Mouse (Mus musculus) urinary bladder, postnatal 25 days (tissue): ENCODE data around the gene Myt1l.
A peak's percentile ranks its signal among the peaks of the same experiment; 100 is the strongest.

Experiments
- DNase-seq: peaks from one replicate; pipeline ENCODE4 v3.0.0; 2022; ENCODE audit warnings: low spot score

Gene Myt1l

DNA sequence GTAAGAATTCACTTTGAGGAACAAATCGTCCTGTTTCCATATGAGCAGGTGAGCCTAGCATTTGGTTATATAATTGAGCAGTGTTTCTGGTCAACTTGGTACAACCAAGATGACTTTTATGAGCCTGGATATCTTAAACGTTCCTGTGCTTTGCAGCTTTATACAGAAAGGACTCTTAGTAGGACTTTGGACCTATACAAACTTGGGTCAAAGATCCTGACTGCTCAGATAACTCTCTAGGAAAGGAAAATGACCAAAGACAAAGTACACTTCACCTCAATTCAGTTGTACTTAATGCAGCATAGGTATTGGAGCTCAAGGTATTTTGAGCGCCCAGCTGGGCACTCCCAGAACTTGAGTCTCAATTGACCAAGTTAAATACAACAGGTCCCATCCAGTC, 388.0 kb downstream of the Myt1l start:
- no peak for DNase-seq

DNA sequence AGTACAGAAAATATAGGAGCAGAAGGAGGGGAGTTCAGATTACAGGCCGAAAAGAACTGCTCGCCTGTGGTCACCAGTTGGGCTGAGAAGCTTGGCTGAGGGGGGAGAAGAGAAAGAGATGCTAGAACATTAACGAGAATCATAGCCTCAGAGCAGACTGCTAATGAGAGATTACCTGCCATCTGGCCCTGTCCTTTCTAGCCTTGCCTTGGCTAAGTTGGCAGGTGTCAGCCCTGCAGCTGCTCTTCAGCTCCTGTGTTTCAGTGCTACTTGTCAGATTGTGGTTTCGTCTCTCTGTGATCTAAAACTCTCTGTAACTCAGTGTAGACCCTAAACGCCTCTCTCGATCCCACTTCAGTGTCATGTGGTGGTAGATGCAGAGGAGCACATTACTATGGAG, 388.6 kb downstream of the Myt1l start:
- no peak for DNase-seq

DNA sequence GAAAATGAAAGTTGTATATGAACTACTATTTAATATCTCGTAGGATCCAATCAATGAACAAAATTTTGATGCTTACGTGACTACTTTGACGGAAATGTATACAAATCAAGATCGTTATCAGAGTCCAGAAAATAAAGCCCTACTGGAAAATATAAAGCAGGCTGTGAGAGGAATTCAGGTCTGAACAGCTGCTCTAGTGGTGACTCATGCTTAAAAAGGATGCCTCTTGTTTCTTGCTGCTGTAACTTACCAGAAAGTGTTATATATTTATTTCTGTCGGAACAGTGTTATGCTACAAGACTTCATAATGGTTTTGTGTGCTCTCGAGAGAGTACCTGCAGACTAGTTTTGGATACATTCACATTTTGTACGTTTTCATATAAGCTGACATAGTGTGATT, 392.1 kb downstream of the Myt1l start:
- no peak for DNase-seq

DNA sequence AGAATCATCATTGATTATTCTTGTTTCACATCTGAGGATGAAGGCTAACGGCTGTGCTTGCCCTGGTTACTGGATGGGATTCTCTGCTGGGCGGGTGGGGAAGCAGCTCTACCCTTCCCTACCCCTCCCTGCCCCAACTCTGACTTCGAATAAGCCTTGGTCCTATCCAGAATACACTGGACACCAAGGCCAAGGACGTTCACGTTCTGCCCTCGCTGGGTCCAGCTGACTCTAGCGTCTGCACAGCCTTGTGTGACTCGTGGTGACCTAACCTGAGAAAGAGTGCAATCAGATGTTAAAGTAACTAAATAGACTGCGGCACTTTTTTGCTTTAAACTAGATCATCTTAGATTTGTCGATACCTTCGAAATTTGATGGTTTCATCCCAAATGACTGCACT, 393.3 kb downstream of the Myt1l start:
- no peak for DNase-seq

DNA sequence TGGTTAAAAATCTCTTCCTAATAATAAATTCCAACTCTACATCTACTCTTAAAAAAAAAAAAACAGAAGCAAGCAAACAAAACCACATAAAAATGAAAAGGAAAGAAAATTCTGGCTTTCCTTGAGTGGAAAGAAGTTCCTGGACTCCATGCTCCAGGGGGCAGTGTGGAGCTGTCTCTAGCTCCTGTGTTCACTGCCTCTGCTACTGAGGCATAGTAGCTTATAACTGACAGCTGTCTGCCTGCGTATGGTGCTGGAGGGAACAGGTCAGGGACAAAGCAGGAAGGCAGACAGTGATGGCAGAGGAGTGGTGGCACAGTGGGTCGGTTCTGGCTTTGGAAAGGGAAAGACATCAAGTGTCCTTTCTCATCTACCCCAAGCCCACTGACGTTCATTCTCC, 398.7 kb downstream of the Myt1l start:
- peak; percentile 40 for DNase-seq

DNA sequence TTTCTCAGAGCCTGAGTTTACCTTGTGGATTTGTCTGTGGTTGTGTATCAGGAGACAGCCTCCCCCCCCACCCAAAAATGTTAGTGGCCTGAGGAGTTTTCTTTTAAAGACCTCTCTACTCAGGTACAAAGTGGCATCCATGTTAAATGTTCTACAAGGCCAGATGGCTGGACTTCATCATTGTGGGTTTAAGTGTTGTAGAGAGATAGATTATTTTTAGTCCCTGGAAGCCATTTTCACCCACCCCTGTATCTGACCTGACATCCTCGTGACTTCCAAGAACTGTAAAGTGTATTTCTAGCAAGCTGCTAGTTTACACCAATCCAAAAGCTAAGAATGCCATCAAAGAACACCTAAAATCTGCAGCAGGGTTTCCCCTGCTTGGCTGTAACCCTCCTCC, 402.4 kb downstream of the Myt1l start:
- DNase-seq, result no peak

DNA sequence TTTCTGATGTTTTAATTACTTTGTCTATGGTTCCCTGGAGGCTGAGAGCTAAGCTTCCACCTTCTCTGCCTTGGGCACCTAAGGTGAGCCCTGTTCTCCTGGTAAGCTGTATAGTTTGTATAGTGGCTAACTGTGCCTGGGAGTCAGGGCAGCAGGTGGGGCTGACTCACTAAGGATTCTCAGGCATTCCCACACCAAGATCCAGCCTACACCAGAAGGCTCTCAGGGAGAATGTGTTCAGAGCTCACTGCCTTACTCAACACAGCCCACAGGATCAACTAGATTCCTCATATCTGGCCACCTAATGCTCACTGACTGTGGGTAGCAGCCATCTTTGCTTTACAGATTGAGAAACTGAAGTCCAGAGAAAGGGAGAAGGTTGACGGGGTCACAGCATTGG, 404.8 kb downstream of the Myt1l start:
- DNase-seq, result no peak

DNA sequence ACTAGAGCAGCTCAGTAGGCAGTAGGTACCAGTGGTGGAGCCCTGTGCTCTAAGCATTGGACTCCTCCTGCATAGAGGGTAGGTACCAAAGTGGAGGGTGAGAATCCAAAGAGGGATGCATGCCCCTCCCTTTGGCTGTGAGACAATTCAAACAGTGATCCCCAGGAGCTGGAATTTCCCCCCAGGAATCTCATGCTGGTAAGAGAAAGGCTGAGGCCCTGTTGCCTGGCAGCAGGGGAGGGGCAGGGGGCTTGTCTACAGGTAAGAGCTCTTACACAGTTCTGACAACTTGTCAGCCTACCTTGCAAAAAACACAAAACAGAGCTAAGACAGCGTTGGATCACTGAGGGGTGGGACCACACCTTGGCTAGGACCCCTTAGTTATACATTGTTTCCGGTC, 405.3 kb downstream of the Myt1l start:
- DNase-seq, result no peak

DNA sequence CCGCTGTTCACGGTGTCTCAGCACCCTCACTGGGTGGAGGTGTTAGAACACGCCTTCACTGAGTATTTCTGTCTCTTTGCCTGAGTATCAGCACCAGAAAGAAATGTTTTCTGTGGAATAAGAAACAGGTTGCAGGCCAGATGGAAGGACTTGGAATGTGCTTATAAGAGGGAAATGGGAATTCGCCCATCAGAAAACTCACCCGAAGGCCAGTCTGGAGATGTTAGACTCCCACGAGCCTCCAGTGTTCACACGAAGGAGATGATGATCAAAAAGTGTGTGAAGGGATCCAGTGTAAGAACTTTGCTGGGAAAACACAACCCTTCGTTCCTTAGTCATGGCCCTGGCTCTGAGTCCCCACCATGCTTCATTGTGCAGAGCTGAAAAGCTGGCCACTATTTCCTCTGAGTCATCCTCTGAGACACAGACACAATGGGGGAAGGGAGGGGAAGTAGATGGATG, 406.0 kb downstream of the Myt1l start:
- no peak for DNase-seq

DNA sequence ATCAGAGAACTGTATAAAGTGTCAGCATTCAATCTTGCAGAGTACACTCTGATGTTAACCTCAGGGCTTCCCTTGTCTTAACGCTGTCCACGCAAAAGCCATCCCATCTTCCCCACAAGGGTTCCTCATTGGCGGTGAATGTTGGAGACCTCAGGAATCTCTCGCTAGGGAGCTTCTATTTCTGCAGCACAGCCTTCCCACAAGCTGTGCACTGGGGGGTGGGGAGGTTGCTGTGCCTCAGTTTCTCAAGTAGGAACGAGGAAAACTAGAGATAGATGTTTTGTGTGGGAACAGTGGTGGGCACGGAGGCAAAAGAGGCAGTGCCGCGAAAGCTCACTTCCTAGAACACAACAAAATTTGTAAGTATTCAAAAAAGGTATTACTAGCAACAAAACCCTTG, 409.1 kb downstream of the Myt1l start, which contains the start of gene Pxdn:
Gene Pxdn, plus strand, starts transcription at position 301 of the 400 bp plus-strand sequence.
- DNase-seq, result no peak

DNA sequence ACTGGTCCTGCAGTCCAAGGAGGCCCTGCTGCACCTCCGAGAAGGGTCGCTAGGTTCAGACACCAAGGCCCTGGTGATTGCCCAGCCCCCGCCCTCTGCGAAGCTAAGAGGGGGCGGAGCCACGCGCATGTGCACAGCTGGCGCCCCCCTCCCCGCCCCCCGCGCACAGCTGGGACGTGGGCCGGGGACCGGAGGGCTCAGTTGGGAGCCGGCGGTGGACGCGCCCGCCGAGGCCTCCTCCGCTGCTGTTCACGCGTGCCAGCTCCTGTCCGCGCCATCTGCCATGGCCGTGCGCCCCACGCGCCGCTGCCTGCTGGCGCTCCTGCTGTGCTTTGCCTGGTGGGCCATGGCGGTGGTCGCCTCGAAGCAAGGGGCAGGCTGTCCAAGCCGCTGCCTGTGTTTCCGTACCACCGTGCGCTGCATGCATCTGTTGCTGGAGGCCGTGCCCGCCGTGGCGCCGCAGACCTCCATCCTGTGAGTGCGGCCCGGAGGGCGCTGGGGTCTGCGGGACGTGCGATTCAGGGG, 409.7 kb downstream of the Myt1l start:
- peak; percentile 38 for DNase-seq

DNA sequence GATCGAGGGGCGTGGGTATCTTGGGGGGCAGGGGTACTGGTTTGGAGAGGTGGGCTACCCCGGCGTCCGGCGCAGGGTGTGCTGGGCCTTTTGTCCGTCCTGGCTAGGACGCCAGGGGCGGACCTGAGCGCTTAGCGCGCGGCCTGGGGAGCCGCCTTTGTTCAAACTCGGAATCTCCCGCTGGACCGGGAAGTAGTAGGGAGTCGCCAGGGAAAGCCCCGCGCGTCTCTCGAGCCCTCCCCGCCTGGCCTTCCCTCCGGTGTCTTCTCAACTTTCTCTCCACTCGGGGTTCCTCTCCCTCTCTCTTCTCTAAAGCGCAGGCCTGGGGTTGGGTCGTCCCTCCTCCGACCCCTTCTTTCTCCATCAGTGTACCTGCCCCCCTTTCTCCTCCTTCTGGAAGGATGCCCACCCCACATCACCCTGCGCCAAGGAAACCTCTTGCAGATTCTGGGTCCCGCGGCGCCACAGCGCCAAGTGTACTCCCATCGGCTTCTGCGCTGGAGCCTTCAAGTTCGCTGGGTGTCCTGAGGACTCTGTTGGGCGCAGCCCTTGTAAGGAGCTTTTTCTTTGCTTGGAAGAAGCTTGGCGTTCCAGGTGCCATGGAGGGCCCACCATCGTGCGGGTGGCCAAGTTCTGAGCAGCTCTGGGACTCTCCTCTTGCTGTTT, 410.3 kb downstream of the Myt1l start:
- peak; percentile 38 for DNase-seq

DNA sequence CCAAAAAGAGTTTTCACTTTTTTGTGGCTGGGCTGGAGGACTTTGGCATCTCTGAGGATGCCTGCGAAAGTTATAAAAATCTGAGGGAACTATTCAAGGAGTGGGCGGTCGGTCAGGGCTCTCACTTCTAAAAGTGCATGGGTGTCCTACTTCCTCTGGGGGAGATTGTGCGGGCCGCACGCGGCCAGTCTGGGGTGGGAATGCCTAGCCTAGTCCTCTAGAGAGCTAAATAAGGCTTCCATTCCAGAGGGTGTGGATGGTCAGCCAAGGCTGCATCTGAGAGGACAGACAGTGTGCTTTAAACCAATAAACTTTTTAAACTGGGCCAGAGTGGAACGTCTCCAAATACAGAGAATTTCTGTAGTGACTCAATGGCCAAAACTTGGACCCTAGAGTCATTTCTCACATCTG, 411.1 kb downstream of the Myt1l start:
- peak; percentile 9 for DNase-seq

DNA sequence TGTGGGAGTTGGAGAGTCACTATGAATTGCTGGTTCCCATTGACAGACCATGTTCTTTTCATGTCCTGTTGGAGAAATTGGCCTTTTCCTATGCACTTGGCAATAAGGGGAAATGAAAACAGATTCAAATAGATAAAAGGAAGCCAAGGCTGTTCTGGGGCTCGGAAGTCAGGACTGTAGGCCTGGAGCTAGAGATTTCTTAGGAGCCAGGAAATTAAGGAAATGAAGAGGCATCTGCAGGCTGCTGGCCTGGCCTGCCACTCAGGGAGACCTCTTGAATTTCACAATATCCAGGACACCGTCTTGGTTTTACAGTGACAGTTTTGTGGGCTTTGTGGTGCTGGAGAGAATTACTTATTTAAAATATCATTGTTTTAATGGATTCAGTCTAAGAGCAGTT, 414.3 kb downstream of the Myt1l start:
- no peak for DNase-seq

DNA sequence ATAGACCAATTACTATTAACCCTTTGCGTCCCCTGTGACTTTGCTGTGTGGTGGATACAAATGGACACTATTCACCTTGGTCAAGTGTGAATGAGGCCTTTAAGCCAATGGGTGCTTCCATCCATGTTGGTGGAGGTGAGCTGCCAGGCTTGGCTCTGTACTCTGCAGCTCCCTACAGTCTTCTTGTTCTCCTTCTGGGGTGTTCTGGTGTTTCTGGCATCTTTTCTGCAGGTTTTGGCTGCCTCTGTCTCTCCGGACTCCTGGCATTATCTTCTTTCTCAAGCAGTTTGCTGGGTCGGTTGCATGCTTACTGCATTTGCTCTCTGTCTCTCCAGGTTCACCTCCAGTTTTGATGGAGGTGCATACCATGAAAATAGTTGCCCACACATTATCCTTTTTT, 416.5 kb downstream of the Myt1l start:
- no peak for DNase-seq

DNA sequence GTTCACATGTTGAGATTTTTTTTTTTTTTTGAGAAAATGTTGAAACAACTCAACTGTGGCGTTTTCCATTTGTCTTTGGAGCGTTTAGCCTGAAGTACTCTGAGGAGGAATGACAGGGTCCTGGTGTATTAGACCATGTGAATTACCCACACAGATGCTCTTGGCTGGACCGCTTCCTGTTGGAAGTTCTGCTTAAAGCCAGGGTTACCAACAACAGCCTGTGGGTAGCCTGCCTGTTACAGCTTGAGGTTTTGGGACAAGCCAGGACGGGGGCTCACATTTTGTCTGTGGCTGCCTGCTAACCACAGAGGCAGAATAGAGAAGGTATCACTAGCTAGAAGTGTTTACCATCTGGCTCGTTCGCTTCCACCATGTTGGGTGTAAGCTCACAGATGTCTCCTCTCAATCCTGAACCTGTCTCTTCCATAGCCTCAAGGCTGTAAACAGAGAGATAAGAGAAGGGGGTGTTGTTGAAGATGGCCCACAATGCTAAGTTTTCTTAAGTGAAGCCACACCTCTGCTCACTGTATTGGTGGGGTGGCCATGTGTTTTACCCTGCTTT, 417.1 kb downstream of the Myt1l start:
- DNase-seq, result no peak

DNA sequence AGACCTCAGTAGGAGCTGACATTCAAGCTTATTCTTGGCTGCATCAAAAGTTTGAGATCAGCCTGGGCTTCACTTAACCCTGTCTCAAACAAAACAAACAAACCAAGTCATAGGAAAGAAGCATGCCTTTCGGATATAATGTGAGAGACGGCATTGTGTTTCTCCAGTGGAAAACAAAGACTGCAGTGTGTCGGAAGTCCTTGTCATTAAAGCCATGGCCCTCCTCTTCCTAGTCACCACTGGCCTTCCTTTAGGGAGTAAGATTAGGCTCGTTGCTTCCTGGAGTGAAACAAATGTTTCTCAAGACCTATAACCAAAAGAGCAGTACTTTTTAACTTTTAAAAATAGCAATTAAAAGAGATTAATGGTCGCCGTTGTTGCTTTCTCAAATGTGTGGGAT, 422.9 kb downstream of the Myt1l start:
- DNase-seq, result no peak

DNA sequence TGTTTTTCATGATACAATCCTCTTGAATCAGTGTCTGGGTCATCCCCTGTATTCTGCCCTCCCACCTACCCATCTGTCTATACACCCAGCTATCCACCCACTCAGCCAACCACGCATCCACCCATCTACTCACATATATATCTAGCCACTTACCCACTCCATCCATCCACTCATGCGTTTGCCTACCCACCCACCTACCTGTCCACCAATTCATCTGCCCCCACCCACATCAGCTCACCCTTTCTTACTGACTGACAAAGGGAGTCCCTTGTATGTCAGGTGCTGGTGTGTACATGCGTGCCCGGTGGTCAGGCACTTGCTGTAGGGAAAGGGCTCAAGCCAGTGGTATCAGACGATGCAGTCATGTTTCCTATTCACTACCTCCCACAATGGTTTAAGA, 423.3 kb downstream of the Myt1l start:
- no peak for DNase-seq

DNA sequence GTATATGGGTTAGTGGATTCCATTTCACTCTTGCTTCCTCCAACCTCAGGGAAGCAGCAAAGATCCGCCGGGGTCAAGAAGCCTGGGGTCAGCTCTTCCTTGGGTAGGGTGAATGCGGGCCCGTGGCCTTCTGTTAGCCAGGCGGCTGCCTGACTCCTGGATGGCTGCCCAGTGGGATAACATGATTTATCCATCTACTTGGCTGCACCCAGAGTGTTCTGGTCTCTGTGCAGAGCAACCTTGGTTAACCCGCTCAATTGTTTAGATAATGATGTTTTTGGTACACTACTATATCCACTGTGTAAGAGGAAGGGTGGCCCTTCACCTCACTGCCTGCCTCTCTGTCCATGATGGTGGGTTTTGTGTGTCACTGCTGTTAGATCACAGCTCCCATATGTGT, 423.9 kb downstream of the Myt1l start:
- peak; percentile 13 for DNase-seq

DNA sequence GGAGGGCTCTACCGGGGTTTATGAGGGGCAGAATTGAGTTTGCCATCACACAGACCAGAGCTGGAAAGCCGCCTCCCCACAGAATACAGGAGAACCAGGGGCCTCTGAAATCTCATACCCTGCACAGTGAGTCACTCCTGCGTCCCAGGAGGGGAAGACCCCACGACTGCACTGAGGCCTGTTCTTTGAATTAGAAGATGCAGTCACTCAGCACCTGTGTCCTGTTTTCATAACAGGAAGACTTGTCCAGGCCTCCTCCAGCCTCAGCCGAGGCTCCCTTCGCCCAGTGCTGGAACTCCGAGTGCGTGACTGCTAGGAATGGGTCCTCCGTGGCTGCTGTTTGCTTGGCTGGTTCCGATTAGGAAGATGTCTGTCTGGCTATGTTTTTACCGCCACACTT, 425.8 kb downstream of the Myt1l start:
- no peak for DNase-seq

DNA sequence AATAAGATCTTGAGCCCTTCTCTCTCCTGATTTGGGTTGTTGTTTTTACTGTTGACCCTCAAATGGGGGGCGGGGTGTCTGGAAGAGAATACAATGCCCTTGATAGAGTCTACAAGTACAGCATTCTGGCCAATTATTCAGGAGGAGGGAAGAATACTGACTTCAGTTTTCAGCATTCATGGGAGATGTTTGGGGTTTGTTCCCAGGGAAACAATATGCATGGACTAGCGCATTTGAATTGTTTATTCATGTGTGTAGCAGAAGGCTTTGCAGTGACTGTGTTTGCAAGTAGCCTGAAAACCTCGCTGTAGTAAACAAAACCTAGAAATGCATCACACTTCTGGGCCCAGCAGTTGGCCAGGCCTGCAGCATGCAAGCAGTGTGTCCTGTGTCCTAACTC, 426.3 kb downstream of the Myt1l start:
- DNase-seq, result no peak

DNA sequence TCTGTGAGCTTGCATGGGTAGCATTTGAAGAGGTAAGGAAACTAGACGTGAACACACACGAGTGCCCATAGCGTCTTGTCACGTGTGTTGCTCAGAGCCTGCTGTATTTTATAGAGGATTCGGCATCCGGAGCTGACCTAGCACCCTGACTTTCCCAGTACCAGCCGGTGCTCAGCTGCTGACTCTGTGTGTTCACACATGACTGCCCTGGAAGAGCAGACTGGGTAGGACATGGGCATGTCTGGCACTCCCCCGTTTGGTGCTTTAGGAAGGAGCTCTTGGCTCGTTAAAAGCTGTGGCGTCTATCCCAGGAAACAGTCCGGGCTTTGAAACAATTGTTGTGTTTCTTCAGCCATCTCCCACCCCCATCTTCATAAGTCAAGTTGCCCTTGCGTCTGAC, 428.8 kb downstream of the Myt1l start:
- DNase-seq, result no peak

DNA sequence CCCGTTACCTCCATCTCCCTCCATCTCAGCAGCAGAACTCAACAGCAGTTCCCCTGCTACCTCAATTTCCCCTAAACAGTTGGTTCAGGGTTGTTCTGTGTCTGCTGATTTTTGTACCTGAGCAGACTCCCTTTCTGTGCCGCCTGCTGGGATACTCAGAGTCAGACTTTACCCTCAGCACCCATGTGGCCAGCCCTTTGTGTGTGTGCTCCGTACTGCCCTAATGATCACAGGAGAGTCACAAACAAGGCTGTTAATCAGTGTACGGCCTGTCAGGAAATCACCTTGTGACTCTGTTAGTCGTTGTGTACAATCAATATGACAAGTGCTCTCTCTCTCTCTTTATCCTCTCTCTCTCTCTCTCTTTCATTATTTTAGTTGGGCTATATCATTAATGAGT, 430.5 kb downstream of the Myt1l start:
- no peak for DNase-seq

DNA sequence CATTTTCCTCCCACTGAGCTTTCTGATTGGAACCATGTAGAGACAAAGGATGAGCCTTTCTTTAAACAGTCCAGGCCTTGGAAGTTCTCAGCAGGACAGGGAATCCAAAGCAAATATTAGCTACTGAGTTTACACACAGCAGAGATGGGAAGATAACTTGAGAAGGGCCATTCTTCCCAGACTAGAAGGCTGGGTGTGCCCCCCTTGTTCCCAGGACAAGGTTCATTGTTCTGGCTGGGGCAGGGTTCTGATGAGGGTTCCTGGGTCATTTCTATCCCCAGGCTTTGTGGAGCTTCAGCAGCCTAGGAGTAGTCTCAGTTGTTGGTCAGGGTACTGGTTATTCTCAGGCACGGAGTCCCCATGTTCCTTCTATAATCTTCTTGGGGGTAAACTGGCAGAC, 432.9 kb downstream of the Myt1l start:
- DNase-seq, result no peak
